Mouse (Mus musculus): ENCODE data around the gene Pon1. TPM values are rescaled to one million over a fixed set of nuclear protein-coding genes. Genes with fewer than 3 reads are reported as not detected.

Gene Pon1
- polyA plus RNA-seq, 1 experiment, result 0.22 TPM

DNA sequence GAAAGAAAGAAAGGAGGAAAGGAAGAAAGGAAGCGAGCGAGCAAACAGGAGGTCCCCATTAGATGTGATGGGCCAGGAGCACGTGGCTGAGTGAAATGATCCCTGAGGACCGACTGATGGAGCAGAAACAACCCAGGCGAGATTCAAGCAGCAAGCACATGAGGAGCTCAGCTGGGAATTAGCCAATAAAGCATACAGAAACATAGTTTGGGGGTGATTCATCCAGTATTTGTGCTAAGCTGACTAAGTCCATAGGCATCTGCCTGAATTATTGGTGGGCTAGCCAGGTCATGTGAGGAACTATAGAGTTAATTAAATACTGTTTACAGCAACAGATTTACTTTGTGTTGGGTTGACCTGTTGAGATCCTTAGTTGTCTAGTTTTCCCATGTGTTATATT, 13.1 kb downstream of the Pon1 start:
- WGBS, result 71% methylated on average over 5 of the region's 5 CpGs
- DNase-seq (ENCODE audit: low read depth, low spot score), result no peak

DNA sequence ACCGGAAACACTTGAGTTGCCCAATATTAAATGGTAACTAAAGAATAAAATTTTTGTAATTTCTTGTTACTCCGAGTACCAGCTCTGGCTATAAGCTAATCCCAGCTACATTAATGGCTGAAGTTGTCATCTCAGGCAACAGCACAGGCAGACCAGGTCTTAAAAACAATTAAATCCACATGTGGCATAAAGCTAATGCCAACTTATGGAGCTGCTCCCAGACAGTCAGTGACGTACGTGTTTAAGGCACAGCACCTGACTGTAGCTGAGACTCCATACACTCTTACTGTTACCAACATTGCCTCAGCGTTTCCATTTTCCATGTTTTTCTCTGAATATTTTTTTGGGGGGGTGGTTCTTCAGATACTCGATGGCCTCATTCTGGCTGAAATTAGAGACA, 14.6 kb downstream of the Pon1 start:
- 93% methylated on average over 6 of the region's 6 CpGs for WGBS
- DNase-seq (ENCODE audit: low read depth, low spot score), result no peak

DNA sequence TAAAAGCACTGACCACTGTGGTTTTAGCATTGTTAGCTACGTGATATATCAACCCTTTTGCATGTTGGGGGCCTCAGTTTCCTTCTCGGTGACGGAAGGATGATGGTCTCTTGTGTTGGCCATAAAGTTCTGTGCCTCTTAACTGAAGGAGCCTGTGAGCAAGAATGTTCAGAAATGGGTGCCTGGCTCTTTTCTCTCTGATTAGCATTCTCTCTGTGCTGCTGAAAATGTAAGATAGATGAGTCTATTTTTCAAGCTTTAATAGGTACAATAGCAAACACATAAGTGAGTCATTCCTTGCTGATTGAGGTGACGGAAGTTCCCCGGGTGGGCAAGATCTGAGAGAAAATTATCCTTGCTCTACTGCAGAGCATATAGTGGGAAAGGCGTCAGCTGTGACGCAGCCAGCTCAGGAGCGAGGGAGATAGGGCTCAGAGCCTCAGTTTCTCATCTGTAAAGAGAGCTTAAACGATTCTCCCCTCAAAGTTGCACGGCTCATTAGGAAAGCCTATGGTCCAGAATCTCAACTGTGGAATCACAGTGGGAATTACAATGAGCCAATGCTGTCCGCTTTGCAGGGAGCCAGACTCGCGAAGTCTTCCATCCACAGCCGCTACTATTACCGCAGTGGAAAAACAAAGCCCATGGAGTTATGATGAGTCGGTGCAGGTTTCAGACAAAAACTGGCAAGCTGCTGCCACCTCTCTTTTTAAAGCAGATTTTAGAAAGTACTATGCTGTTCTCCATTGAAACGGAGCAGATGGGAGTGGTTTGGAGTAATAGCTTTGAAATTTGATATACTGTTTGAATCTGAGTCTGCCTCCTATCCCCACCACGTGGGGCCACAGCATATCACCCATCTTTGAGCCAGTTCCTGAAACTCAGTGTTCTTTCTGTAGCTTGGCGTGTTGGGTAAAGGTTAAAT, 15.5 kb downstream of the Pon1 start:
- WGBS, result 65% methylated on average over 19 of the region's 19 CpGs
- DNase-seq (ENCODE audit: low read depth, low spot score), result no peak

DNA sequence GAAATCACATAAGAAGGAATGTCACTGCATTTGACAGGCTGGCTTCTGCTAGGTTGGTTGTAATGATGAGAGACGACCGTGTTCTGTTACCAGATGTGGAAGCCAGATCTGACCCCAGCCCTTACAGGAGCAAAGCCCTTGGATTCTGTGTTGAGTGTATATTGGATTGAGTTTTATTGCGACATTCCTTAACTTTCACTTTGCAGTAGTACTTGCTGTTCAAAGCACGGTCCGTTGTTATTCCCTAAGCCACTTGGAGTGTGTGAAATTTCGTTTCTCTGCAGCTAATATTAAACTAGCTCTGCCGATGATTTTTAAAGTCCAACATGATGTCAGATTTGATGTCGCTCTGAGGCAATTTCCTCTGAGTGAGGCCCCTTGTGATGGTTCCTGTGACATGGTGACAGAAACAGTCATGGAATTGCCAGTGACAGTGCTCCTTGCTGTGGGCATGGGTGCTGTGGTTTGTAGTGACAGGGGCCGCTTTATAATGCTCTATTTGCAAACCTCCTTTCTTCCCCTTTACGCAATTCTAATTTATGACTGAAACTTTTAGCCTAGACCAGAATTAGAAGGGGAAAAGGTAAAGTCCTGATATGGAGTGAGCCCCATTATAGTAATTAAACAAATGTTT, 19.4 kb downstream of the Pon1 start:
- DNase-seq (ENCODE audit: low read depth, low spot score), result no peak
- WGBS, result 71% methylated on average over 10 of the region's 10 CpGs

DNA sequence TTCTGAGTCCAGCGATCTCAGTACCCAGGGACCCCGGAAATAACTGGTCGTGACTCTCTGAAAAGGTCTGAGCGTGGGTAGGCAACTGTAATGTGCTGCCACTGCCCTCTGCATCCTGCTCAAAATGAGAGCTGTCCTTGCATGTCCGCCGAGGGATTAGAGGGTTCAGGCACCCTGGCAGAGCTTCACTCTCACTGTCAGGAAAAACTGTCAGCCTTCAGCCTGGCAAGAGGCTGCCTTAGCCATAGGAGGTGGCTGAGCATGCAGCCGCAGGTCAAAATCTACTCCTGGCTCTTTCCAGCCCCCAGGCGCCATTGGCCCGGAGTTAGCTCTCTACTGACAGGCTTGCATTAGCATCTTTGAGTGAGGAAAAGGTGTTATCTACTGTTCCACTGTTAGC, 21.2 kb downstream of the Pon1 start:
- DNase-seq (ENCODE audit: low read depth, low spot score), result no peak
- WGBS, result 83% methylated on average over 9 of the region's 9 CpGs

DNA sequence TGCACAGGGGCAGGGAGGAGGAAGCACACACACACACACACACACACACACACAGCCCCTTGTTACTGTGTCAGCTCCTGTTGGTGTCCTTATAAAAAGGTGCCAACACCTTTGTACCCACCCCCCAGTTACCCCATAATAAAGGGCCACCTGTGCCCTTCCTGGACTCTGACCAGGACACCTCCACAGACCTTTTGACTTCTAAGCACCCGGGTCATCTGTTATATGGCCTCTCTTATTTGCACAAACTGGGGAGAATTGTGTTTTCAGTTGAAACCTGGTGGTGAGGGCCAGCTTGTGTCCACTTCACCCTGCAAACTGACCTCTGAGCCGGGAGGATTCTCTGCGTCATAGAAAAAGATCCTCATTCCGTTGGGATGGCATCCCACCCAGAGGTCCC, 22.3 kb downstream of the Pon1 start:
- WGBS, result 61% methylated on average over 4 of the region's 4 CpGs

DNA sequence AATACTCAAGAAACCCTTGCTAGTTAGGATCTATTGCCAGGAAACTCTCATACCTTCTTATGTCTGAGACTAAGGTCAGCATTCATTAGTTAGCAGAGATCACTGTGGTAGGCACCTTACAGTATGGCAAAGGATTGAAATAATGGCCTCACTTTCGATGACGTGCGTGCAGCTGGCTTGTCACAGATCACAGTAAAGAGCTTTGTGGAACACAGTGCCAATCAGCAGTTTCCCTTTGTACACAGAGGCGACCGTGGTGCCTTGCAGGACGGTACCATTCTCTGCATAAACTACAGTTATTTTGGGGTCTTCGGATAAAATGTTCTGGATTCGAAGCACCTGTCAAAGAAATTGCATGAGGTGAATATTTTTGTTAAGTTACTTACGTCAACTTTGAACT, 25.6 kb downstream of the Pon1 start:
- no peak for DNase-seq (ENCODE audit: low read depth, low spot score)
- 88% methylated on average over 9 of the region's 9 CpGs for WGBS

More for the DNA sequence above, 22.3 kb downstream of the Pon1 start:
- DNase-seq (ENCODE audit: low read depth, low spot score), result no peak

DNA sequence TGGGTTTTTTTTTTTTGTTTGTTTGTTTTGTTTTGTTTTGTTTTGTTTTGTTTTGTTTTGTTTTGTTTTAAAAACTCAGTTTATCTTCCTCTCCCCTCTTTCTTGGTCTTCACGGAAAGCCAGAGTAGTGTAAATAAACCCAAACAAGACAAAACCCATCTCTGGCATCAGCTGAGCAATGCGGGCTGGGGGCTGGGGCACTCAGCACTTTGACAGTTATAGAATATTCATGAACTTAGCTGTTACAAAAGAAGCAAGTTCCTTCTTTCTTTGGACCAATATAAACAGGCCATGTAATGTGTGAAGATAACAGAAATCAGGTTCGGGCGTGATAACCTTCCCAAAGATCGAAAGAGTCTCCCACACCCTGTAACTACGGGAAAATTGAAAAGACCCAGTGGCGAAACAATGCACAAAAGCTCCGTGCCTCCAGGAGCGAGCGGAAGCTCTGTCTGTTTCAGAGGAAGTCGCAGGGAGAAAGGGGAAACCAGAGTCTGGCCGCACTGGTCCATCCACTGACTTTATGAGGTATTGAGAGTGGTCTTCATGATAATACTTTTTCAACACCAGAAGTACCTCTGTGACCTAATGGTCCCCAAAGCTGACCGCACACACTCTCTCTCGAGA, 26.6 kb downstream of the Pon1 start:
- no peak for DNase-seq (ENCODE audit: low read depth, low spot score)
- 70% methylated on average over 14 of the region's 14 CpGs for WGBS

DNA sequence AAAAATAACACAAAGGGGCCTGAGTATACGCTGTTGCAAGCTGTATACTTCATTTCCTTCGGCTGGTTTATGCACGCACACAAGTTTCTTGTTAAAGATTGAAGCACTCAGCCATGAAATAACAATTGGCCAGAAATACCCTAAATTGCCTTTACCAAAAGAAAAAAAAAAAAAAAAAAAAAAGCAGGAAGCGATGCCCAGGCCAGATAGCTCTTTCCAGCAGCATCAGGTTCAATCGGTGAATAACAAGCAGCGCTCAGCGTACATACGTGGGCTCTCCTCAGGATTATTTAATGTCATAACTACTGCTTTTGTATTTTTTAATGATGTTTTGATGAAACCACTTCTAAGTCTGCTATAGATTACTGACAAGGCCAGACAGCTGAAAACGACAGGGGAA, 28.9 kb downstream of the Pon1 start:
- 87% methylated on average over 9 of the region's 9 CpGs for WGBS
- DNase-seq (ENCODE audit: low read depth, low spot score), result no peak

DNA sequence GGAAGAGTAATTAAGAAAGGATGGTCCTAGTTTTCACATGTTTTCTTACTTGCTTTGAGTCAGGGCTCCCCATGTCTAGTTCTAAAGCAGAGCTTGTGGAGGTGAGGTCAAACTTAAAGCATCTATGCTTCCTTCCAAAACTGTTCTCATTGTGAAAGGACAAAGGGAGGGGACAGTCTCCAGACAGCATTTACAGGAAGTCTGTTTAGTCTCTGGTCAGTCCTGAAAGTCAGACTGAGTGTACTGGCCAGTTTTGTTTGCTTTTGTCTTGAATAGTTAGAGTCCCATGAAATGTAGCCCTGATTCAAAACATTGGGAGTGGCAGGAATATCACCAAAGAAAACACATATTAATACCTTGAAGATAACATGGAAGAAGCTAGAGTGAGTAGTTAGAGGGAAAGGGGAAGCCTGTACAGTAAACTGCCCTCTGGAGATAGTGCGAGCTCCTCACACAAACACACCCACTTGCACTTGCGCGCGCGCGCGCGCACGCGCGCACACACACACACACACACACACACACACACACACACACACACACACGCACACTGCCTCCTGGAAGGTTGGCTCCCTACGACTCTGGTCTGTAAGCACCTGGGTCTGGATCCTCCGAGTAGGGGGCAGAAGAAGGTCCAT, 30.1 kb downstream of the Pon1 start:
- no peak for DNase-seq (ENCODE audit: low read depth, low spot score)
- WGBS, result 94% methylated on average over 14 of the region's 14 CpGs

DNA sequence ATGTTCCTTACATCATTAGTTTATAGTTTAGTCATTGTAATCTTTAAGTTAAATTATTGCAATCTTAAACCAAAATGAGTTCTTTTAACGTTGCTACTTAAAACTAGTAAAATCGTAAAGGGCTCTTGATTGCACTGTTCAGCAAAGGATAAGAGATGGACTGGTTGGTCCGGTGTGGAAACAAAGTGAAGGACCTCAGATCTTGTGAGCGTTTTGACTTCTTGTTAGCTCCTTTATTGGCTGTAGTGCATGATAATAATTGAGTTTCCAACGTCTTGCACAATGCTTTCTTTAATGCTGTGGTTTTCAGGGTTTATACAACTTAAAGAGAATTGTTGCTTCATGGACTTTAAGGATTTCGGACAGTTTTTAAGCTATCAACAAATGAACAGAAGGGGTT, 31.7 kb downstream of the Pon1 start:
- WGBS, result 56% methylated on average over 6 of the region's 6 CpGs
- no peak for DNase-seq (ENCODE audit: low read depth, low spot score)

DNA sequence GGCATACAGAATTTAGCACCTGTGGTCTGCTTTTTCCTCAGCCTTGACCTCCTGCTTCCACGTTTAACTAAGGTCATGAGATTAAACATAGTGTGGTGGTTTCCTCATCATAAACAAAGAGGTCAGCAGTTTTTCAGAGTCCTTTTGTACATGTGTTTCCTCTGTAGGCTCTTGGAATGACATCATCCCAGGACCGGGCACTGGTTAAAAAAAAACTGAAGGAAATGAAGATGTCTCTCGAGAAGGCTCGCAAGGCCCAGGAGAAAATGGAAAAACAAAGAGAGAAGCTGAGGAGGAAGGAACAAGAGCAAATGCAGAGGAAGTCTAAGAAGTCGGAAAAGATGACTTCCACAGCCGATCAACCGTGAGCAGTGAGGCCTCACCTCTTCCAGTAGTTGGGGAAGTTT, 34.4 kb downstream of the Pon1 start:
- DNase-seq (ENCODE audit: low read depth, low spot score), result no peak

DNA sequence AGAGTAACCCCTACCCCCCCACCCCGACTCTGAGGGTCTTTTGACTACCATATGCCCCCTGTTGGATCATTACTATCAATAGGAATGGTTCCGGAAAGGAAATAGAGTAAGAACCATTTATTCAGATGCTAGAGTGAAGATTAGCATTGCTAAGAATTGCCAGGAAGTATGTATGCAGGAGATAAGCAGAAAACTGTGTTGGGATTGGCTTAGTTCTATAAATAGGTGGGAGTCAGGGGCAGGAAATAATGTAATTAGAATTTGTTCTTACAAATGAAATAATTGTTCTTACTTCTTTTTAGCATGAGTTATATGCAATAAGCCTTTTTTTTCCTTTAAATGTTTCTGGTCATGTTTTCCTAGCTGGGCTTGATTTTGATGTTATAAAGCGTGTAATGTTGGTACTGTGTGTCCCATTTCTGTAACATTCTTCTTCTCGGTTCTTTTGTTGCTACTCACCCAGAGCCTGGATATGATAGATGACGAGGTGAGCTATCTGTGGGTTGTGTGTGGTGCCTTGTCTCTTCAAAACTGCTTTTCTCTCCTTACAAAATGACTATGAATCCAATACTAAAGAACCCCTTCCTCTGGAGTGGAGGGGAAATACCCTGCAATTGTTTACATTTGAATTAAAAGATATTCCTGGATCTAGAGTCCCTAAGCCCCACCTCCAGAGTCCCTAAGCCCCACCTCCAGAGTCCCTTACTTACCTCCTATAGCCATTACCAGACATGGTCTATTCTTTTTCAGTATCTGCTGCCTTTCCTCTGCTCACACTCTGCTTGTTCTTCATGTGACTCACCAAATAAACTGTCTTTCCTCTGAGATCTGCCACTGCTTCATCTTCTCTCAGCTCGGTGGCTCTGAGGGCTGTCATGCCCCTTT, 37.0 kb downstream of the Pon1 start:
- 85% methylated on average over 6 of the region's 6 CpGs for WGBS
- no peak for DNase-seq (ENCODE audit: low read depth, low spot score)

More for the DNA sequence above, 34.4 kb downstream of the Pon1 start:
- 70% methylated on average over 7 of the region's 7 CpGs for WGBS

DNA sequence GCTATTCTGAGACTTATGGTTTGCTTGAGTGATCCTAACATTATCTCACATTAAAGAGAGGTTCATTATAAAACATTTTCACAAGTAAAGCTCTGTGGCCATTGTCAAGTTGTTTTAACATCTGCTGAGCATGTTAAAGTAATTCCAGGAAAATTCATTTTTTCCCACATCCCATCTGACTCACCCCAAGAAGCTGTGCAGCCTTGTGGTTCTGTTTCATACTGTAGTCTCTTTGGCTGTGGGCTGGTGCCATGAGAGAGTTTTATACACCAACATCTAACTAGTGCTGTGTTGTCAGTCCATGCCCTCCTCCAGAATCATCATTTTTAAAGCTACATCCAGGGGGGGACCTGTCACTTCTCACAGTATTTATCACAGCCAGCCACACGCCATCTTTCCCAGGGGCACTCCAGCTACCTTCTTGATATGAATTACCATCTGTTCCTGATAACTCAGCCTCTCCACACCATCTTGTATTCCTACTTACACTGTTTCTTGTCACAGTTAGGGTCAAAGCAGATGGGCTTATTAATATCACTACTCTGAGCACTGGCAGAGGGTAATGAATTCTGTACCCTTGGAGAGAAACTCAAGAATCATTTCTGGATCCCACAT, 38.3 kb downstream of the Pon1 start:
- no peak for DNase-seq (ENCODE audit: low read depth, low spot score)
- WGBS, result 89% methylated on average over 1 of the region's 1 CpGs

DNA sequence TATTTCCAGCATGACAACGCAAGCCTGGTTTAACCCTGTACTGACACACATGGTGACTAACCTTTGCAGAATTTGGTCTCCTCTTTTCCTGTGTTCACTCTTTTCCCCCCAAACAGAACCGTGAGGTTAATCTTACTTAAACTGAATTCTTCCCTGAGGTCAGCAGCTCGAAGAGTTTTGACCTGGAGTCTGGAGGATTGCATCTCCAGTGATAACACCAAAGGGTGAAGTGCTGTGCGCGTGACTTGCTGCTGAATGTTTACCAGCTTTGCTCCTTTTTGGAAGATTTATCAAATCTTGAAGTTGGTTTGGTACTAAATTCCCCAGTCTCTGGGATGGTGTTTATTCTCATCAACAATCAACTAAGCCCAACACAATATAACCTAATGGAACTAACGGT, 39.0 kb downstream of the Pon1 start:
- no peak for DNase-seq (ENCODE audit: low read depth, low spot score)
- 92% methylated on average over 6 of the region's 6 CpGs for WGBS

DNA sequence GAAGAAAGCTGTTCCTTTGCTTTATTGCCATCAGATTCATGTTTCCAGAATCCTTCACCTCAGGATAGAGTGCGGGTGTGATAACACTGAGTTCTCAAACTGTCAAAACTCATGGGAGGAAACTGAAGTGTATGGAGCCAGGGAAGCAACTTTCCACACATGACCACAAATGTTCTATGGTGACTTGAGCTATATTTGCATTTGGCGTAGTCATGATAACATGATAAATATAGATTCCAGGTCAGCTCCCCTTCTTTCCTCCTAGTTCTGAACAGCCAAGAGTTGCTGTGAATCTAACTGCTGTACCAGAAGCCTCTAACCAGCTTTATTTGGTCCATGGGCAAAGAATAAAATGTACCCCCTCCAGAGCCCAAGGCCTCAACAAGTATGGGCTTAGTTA, 41.6 kb downstream of the Pon1 start:
- 89% methylated on average over 2 of the region's 2 CpGs for WGBS
- DNase-seq (ENCODE audit: low read depth, low spot score), result no peak

DNA sequence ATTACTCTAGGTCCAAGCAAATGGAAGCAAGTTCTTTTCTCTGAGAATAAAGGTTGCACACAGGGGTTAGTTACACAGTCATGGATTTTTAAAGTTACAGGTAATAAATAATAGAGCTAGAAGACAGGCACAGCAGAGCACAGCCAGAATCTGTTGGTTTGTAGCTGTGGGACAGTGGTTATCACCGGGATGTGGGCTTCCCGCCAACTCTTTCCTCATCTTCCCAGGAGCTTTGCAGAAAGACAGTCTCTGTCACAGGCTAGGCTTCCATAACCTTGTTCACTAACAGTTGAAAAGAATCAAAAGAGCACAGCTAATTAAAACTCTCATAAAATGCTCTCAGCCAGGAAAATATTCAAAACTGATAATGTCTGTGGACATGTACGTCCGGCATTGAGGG, 42.6 kb downstream of the Pon1 start:
- no peak for DNase-seq (ENCODE audit: low read depth, low spot score)
- WGBS, result 76% methylated on average over 4 of the region's 4 CpGs

DNA sequence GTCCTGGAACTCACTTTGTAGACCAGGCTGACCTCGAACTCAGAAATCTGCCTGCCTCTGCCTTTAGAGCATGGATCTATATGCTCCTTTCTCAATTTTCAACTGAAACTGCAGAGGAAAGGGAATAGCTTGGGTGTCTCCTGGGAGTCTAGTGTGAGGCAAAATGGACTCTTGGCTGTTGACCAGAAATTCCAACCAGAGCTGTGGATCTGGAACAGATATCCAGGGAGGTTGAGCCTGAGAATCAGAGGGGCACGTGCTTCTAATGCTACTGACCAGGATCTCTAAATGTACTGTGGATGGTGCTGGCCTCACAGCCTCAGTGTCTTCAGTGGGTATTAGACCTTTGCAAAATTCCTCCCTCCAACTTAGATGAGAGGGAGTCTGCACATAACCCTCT, 43.8 kb downstream of the Pon1 start:
- WGBS, result 81% methylated on average over 2 of the region's 2 CpGs

More for the DNA sequence above, 43.8 kb downstream of the Pon1 start:
- no peak for DNase-seq (ENCODE audit: low read depth, low spot score)

Measured in large intestine, adult 2 months (tissue).